Mouse (Mus musculus): ENCODE data around the gene Crocc2. TPM values are rescaled to one million over a fixed set of nuclear protein-coding genes. Genes with fewer than 3 reads are reported as not detected.

Gene Crocc2
- polyA plus RNA-seq, 1 experiment from 2014 or later = 0.08 TPM

- ATAC-seq (ENCODE audit: low read depth) = no peak
- Histone ChIP-seq H3K9me3 (ENCODE audit: control insufficient read depth, low read length) (no peaks in the 10 kb centered on the region), H3K4me2 (ENCODE audit: low read depth, low read length) (no peak overlapping the region), H3K4me3 (ENCODE audit: low read depth, low read length) (no peak overlapping the region), H3K36me3 (ENCODE audit: control insufficient read depth, insufficient read depth, low read length) (no peaks in the 10 kb centered on the region), H3K9ac (replicated peaks; ENCODE audit: low read depth, low read length) (no peak overlapping the region), H3K27me3 (ENCODE audit: control insufficient read depth, insufficient read depth, low read length) (no peaks in the 10 kb centered on the region), H3K27ac (ENCODE audit: low read depth, low read length) (no peak overlapping the region), H3K4me1 (ENCODE audit: control insufficient read depth, insufficient read depth, low read length) (no peaks in the 10 kb centered on the region)
- WGBS = 82% methylated on average over 4 of the region's 4 CpGs
Observed at GRCm38 (mm10) chr1:93207536-93208064, 39.1 kb downstream of the Crocc2 start.

- Histone ChIP-seq H3K9me3 (ENCODE audit: control insufficient read depth, low read length) (no peaks in the 10 kb centered on the region), H3K36me3 (ENCODE audit: control insufficient read depth, insufficient read depth, low read length) (no peaks in the 10 kb centered on the region), H3K4me1 (ENCODE audit: control insufficient read depth, insufficient read depth, low read length) (no peaks in the 10 kb centered on the region), H3K4me3 (ENCODE audit: low read depth, low read length) (no peak overlapping the region), H3K9ac (replicated peaks; ENCODE audit: low read depth, low read length) (no peak overlapping the region), H3K4me2 (ENCODE audit: low read depth, low read length) (no peak overlapping the region), H3K27me3 (ENCODE audit: control insufficient read depth, insufficient read depth, low read length) (no peaks in the 10 kb centered on the region), H3K27ac (ENCODE audit: low read depth, low read length) (no peak overlapping the region)
- ATAC-seq (ENCODE audit: low read depth) = peak; percentile 52; the same call in 1 of the 2 replicates
- 27% methylated on average over 9 of the region's 9 CpGs for whole genome bisulfite sequencing
Observed at GRCm38 (mm10) chr1:93210213-93210641, 41.7 kb downstream of the Crocc2 start.

DNA sequence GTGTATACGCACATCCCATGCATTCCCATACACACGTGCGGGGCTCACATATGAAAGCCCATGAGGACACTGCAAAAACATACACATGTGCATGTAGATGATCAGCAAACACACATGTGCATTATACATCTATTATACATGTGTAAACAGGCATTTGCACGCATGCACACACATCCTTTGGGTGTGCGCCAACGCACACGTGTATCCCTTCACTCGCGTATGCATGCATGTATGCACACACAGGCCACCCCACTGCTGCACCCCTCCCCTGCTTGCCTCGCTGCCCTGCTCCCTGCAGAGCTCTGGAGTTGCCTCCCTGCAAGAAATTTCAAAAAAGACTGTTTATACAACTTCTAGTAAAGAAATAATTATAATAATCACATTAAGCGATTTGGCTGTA, 42.5 kb downstream of the Crocc2 start:
- H3K36me3 ChIP-seq (ENCODE audit: control insufficient read depth, insufficient read depth, low read length) = no peaks in the 10 kb centered on the region
- no peaks in the 10 kb centered on the region for H3K9me3 ChIP-seq (ENCODE audit: control insufficient read depth, low read length)
- H3K9ac ChIP-seq (replicated peaks; ENCODE audit: low read depth, low read length) = no peak overlapping the region
- WGBS = 83% methylated on average over 11 of the region's 11 CpGs
- no peaks in the 10 kb centered on the region for H3K4me1 ChIP-seq (ENCODE audit: control insufficient read depth, insufficient read depth, low read length)
- ATAC-seq (ENCODE audit: low read depth) = no peak
- H3K4me2 ChIP-seq (ENCODE audit: low read depth, low read length) = no peak overlapping the region
- no peaks in the 10 kb centered on the region for H3K27me3 ChIP-seq (ENCODE audit: control insufficient read depth, insufficient read depth, low read length)
- H3K4me3 ChIP-seq (ENCODE audit: low read depth, low read length) = no peak overlapping the region
- H3K27ac ChIP-seq (ENCODE audit: low read depth, low read length) = no peak overlapping the region

GRCm38 (mm10) chr1:93211549-93212220, 43.2 kb downstream of the Crocc2 start:
- no peak for ATAC-seq (ENCODE audit: low read depth)
- no peaks in the 10 kb centered on the region for H3K36me3 ChIP-seq (ENCODE audit: control insufficient read depth, insufficient read depth, low read length)
- WGBS = 60% methylated on average over 10 of the region's 10 CpGs
- no peaks in the 10 kb centered on the region for H3K27me3 ChIP-seq (ENCODE audit: control insufficient read depth, insufficient read depth, low read length)
- H3K27ac ChIP-seq (ENCODE audit: low read depth, low read length) = no peak overlapping the region
- H3K9me3 ChIP-seq (ENCODE audit: control insufficient read depth, low read length) = no peaks in the 10 kb centered on the region
- no peak overlapping the region for H3K4me3 ChIP-seq (ENCODE audit: low read depth, low read length)
- H3K9ac ChIP-seq (replicated peaks; ENCODE audit: low read depth, low read length) = no peak overlapping the region
- no peak overlapping the region for H3K4me2 ChIP-seq (ENCODE audit: low read depth, low read length)
- no peaks in the 10 kb centered on the region for H3K4me1 ChIP-seq (ENCODE audit: control insufficient read depth, insufficient read depth, low read length)

- ATAC-seq (ENCODE audit: low read depth) = no peak
- Histone ChIP-seq H3K36me3 (ENCODE audit: control insufficient read depth, insufficient read depth, low read length) (no peaks in the 10 kb centered on the region), H3K9me3 (ENCODE audit: control insufficient read depth, low read length) (no peaks in the 10 kb centered on the region), H3K27ac (ENCODE audit: low read depth, low read length) (no peak overlapping the region), H3K4me3 (ENCODE audit: low read depth, low read length) (no peak overlapping the region), H3K4me2 (ENCODE audit: low read depth, low read length) (no peak overlapping the region), H3K4me1 (ENCODE audit: control insufficient read depth, insufficient read depth, low read length) (no peaks in the 10 kb centered on the region), H3K27me3 (ENCODE audit: control insufficient read depth, insufficient read depth, low read length) (no peaks in the 10 kb centered on the region), H3K9ac (replicated peaks; ENCODE audit: low read depth, low read length) (no peak overlapping the region)
- 79% methylated on average over 7 of the region's 7 CpGs for WGBS
Observed at GRCm38 (mm10) chr1:93212441-93212840, 43.9 kb downstream of the Crocc2 start.

GRCm38 (mm10) chr1:93214612-93215011, 46.1 kb downstream of the Crocc2 start:
- ATAC-seq (ENCODE audit: low read depth) = no peak
- Histone ChIP-seq H3K9ac (replicated peaks; ENCODE audit: low read depth, low read length) (no peak overlapping the region), H3K9me3 (ENCODE audit: control insufficient read depth, low read length) (no peaks in the 10 kb centered on the region), H3K36me3 (ENCODE audit: control insufficient read depth, insufficient read depth, low read length) (no peaks in the 10 kb centered on the region), H3K27me3 (ENCODE audit: control insufficient read depth, insufficient read depth, low read length) (no peaks in the 10 kb centered on the region), H3K4me1 (ENCODE audit: control insufficient read depth, insufficient read depth, low read length) (no peaks in the 10 kb centered on the region), H3K27ac (ENCODE audit: low read depth, low read length) (no peak overlapping the region), H3K4me3 (ENCODE audit: low read depth, low read length) (no peak overlapping the region), H3K4me2 (ENCODE audit: low read depth, low read length) (no peak overlapping the region)
- WGBS = 26% methylated on average over 5 of the region's 5 CpGs

GRCm38 (mm10) chr1:93216839-93217497, 48.4 kb downstream of the Crocc2 start:
- Histone ChIP-seq H3K9me3 (ENCODE audit: control insufficient read depth, low read length) (no peaks in the 10 kb centered on the region), H3K4me2 (ENCODE audit: low read depth, low read length) (no peak overlapping the region), H3K27ac (ENCODE audit: low read depth, low read length) (no peak overlapping the region), H3K4me1 (ENCODE audit: control insufficient read depth, insufficient read depth, low read length) (no peaks in the 10 kb centered on the region), H3K36me3 (ENCODE audit: control insufficient read depth, insufficient read depth, low read length) (no peaks in the 10 kb centered on the region), H3K9ac (replicated peaks; ENCODE audit: low read depth, low read length) (no peak overlapping the region), H3K27me3 (ENCODE audit: control insufficient read depth, insufficient read depth, low read length) (no peaks in the 10 kb centered on the region), H3K4me3 (ENCODE audit: low read depth, low read length) (no peak overlapping the region)
- WGBS = 61% methylated on average over 9 of the region's 9 CpGs
- ATAC-seq (ENCODE audit: low read depth) = 0 out of 2 replicates have a peak, but pooled peaks have one; percentile 13

- no peak overlapping the region for H3K9ac ChIP-seq (replicated peaks; ENCODE audit: low read depth, low read length)
- H3K4me2 ChIP-seq (ENCODE audit: low read depth, low read length) = no peak overlapping the region
- ATAC-seq (ENCODE audit: low read depth) = no peak
- H3K4me1 ChIP-seq (ENCODE audit: control insufficient read depth, insufficient read depth, low read length) = no peaks in the 10 kb centered on the region
- H3K27ac ChIP-seq (ENCODE audit: low read depth, low read length) = no peak overlapping the region
- no peaks in the 10 kb centered on the region for H3K9me3 ChIP-seq (ENCODE audit: control insufficient read depth, low read length)
- H3K27me3 ChIP-seq (ENCODE audit: control insufficient read depth, insufficient read depth, low read length) = no peaks in the 10 kb centered on the region
- 54% methylated on average over 7 of the region's 7 CpGs for WGBS
- H3K4me3 ChIP-seq (ENCODE audit: low read depth, low read length) = no peak overlapping the region
- no peaks in the 10 kb centered on the region for H3K36me3 ChIP-seq (ENCODE audit: control insufficient read depth, insufficient read depth, low read length)
Observed at GRCm38 (mm10) chr1:93217530-93217929, 49.0 kb downstream of the Crocc2 start.

GRCm38 (mm10) chr1:93220776-93221175, 52.3 kb downstream of the Crocc2 start:
- H3K4me3 ChIP-seq (ENCODE audit: low read depth, low read length) = no peak overlapping the region
- no peak overlapping the region for H3K4me2 ChIP-seq (ENCODE audit: low read depth, low read length)
- peak; percentile 39; the same call in 1 of the 2 replicates for ATAC-seq (ENCODE audit: low read depth)
- H3K9me3 ChIP-seq (ENCODE audit: control insufficient read depth, low read length) = no peaks in the 10 kb centered on the region
- no peak overlapping the region for H3K9ac ChIP-seq (replicated peaks; ENCODE audit: low read depth, low read length)
- H3K4me1 ChIP-seq (ENCODE audit: control insufficient read depth, insufficient read depth, low read length) = no peaks in the 10 kb centered on the region
- 67% methylated on average over 7 of the region's 7 CpGs for WGBS
- H3K27me3 ChIP-seq (ENCODE audit: control insufficient read depth, insufficient read depth, low read length) = no peaks in the 10 kb centered on the region
- H3K36me3 ChIP-seq (ENCODE audit: control insufficient read depth, insufficient read depth, low read length) = no peaks in the 10 kb centered on the region
- no peak overlapping the region for H3K27ac ChIP-seq (ENCODE audit: low read depth, low read length)
